Mouse (Mus musculus): ENCODE results near the gene Cuedc2.

The Cuedc2 gene

DNA sequence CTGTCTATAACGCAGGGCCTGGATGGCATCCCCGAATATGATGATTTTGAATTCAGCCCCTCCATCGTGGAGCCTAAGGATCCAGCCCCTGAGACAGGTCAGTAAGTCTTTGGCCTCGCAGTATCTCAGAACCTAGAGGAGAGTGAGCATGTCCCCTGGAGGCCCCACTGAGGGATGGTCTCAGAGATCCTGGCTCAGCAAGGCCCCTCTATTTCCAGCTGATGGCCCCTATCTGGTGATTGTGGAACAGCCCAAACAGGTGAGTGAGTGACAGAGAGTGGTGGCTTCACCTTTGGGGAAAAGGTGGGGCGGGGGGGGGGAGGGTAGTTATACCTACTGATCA, 32.3 kb downstream of the Cuedc2 start:
- DNase-seq, result no peak

DNA sequence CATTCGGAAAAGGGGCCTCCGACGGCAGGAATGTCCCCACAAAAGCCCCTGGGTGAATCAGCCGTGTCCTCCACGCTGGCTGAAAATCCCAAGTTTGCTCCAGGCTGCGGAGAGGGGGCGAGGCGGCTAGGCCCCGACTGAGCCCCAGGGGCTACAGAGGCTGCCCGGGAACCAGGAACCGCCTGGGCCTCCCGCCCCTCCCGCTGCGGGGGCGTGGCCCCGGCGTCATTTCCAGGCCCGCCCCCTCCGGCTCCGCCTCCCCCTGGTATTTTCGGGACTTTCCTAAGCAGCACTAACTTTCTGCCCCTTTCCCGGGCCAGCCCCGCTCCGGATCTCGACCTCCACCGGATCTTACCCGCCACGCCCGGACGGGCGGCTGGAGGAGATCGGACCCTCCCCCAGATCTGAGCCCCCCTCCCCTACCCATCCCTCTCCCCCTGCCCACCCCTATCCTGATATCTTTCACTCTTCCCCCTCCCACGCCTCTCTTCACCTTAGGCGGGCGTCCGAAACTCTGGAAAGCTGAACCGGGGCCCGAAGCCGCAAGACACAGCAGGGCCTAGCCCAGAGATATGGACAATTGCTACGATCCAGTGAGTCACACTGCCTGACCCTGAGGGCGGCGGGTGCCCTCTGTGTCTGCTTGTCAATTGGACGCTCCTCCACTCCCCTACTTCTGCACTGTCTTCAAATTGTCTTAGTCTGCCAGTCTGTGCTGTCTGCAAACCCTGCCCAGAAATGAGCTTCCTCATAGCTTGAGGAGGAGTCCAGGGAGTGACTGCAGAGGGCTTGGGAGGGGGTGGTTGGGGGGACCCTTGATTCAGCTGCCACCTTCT, 32.9 kb downstream of the Cuedc2 start:
- peak; percentile 93 to 94 for DNase-seq

DNA sequence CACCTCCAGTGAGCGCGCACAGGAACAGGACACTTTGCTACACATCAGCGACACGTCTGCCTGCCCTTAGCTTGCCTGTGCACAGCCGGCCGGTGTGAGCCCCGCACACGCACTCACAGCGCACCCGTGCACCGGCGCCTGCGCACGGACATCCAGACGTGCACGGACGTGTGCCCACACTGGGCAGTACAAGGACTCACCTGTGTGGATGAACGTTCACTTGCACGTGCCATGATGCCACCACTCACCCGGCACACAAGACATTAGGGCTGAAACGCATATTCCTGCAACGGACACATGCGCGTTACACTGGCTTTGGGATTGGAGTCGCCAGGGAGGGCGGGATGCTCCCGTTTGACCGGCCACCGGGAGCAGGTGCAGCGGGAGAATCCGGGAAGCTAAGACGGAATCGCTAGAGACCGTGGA, 33.6 kb downstream of the Cuedc2 start:
- DNase-seq, result peak in 1 of 2 experiments; percentile 32

DNA sequence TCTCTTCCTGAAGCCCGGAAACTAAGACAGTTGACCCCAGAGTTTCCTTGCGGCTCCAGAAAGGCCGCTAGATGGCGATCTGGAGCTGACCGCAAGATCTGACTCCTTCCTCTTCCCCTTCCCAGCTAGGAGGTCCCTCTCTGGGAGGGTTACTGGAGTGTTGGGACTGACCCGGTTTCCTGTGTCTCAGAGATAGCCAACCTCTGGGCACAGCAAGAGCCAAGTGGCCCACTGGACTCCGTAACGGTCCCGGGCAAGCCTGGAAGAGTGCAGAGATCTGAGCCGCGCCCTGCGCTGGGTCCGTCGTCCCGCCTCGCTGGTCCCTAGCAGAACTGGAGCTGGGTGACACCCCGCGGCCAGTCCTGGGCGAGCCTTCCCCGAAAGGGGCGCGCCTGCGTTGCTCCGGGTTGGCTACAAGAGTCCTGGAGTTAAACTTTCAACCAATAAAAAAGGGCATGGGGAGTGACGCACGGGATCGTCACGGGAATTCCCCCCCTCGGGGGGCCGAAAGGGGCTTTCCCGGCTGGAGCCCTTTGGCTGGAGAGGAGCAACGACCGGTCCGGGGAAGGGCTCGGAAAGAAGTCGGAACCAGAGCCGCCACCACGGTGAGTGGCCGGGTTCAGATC, 34.2 kb downstream of the Cuedc2 start, which contains the start of gene Nfkb2:
TSS of gene Nfkb2 (plus strand) at position 105 of the 626 bp plus-strand sequence.
- peak; percentile 96 to 98 for DNase-seq

DNA sequence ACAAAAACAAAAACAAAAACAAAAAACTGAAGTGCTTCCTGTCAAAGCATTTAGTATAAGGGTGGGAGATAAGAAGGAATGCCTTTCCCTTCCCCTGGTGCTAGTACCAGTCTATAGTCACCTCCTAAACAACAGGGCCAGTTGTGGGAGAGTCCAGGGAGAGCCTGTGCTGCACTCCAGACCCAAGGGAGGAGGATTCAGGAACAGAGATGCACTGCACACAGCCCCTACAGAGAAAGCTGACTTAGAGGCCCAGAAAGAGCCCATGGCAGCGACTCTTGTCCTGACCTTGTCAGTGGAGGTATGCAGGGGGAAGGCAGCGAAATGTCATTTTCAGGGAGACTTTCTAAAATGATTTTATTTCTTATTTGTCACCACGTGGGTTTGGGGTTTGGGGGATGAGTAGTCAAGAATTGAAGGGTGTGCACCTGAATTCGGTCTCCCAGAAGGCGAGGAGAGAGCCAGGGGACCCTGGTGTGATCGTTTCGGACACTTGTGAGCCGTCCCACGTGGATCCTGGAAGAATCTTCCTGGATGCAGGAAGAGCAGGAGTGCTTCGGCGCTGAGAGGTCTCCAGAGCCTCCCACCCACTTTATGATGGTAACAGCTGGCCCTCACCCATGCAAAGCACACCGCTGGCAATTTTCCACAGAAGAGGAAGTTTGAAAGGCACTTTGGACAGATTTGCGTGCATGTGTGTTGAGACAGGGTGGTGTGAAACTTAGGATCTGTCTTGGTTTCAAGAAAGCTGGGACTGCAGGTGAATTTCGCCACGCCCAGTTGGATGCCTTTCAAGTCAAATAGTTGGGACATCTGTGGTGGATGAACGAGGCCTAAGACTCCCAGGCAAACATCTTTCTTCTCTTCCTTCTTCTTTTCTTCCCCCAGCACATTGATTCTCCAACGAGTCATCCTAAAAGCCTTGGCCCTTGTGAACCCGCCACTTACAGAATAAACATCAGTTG, 35.0 kb downstream of the Cuedc2 start:
- DNase-seq, result no peak

DNA sequence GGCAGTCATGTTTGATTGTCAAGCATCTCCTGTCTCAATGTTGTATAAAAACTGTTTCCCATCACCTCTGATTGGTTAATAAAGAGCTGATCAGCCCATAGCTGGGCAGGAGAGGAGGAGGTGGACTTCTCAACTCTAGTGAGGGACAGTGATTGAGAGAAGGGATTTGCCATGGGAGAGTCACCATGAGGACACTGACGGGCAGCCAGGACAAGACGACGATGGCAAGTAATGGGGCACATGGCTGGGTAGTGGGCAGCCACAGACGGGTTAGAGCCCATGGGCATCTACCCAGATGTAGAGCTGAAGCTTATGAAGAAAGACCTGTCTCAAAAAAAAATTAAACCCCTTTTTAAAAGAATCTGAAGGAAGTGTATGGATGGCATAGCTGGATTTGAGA, 36.0 kb downstream of the Cuedc2 start:
- DNase-seq, result no peak

DNA sequence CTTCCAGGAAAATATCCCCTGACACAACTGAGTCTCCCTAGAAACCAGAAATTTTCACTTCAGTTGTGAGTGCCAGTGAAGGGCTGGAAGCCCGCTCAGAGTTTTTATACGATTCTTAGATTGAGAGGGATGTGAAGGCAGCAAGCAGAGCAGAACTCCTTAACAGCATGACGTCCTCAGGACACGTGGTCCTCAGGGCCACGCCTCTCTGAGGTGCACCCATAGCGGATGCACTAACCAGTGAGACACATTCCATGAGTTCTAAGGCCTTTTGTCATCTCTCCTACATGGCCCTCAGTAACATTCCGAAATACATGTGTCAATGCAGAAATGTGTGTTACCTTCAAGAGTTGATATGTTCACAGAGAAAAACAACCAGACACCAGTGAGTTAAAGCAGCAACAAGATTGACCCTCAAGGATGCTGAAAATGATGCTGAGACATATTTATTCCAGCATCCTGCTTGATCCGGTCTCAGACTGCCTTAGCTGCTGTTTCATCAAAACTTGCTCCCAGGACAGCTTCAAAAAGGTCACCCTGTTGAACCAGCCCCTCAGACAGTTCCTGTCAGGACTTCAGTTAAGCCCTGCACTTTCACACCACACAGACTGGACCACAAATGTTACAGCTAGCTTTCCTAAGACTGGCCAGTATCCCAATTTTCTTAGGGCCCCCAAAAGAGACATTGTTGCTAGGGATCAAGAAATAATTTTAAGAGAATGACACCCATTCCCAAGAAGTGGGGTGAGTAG, 38.0 kb downstream of the Cuedc2 start:
- peak in 1 of 2 experiments; percentile 2 for DNase-seq

DNA sequence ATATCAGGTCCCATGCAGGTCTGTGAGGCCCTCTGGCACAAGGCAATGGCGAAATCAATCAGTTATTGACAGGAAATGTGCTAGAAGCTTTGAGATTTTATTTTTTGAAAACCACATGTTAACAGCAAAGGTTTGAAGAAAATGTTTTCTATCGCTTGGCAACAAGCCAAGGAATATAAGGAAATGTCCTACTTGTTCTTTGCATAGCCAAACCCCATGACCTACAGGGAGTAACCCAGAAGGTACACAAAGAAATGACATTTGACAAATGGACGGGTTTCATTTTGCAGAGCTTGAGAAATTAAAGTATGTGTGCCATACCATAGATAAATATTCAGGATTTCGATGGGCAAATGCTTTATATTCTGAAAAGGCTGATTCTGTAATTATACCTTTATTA, 41.6 kb downstream of the Cuedc2 start:
- peak in 1 of 2 experiments; percentile 0 for DNase-seq

DNA sequence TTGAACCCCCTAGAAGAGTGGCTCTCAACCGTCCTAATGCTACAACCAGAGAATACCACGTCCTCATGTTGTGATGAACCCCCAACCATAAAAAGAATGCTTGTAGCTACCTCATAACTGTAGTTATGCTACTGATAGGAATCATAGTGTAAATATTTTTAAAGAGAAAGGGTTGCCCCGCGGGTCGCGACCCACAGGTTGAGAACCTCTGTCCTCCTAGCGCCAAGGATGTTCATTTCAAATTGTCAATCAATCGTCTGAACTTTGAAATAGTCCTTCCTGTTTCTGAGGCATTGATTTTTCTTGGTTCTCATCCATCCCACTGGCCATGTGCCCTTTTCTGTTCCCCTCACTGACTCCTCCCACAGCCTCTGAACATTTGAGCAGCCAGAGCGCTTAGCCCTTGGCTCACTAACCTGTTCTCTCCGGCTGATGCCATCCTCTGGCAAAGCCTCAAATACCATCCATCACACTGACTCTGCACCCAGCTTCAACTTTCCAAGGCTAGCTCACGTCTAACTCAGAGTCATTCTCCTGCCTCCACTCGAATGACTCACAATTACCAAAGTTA, 47.9 kb downstream of the Cuedc2 start:
- no peak for DNase-seq

DNA sequence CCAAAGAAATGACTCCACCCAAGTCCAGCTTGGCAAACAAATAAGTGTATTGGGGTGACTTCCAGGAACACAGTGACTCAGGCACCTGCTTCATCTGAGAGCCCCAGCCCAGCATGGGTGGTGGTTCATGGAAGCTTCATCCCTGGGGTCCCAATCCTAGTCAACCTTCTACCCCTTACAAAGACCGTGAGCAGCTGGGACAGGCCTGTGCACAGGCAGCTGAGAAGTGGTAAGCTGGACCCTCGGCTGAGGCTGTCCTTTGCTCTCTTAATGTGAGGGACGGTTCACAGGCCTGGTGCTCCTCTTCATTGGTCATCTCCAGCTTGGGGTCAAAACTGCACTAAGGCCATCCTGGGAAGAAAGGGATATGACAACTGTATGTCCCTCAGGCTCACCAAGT, 50.9 kb downstream of the Cuedc2 start:
- DNase-seq, result no peak

DNA sequence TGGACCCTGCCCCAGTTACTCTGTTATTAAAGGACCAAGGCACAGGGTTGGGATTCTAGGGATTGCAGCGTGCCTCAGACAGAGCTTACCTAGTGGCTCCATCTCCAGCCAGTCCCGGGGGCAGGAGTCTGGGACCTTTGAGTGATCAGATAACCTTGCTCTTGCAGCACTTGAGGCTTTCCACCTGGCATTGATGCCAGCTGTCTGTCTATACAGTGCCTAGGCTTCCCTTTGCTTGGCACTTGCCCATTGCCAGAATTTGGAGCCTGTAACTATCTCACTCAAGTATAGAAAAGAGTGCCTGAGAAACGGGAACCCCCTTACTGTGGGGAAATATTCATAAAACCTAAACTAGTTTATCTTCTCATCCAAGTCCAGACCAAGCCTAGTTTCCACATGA, 51.6 kb downstream of the Cuedc2 start:
- no peak for DNase-seq

DNA sequence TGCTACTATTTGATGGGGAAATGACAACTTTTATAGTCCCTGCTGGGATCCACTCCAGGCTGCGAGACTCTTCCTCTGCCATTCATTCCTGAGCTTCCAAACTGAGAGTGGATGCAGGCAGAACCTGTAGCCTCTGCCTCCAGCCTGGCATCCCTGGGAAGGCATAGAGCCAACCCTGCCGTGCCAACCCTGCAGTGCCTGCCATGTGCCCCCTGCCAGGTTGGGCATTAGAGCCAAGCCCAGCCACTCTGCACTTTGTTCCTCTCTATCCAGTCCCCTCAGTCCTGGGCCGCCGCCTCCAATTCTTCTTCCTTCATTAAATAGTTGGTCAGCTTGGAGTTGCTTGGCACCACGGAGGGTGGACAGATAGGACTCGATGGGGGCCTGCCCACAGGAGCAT, 52.5 kb downstream of the Cuedc2 start:
- DNase-seq, result no peak

DNA sequence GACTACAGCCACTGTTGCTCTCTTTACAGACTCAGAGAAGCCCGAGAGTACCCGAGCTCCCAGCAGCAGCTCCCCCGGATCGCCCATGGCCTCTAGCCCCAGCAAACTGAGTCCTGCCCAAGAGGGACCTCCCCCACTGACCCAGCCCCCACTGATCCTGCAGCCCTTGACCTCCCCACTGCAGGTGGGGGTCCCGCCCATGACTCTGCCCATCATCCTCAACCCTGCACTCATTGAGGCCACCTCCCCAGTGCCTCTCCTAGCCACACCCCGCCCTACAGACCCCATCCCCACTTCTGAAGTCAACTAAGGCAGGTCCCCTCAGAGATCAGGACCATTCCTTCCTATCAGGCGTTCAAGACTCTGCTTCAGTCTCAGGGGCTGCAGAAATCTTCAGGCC, 52.9 kb downstream of the Cuedc2 start:
- DNase-seq, result no peak

DNA sequence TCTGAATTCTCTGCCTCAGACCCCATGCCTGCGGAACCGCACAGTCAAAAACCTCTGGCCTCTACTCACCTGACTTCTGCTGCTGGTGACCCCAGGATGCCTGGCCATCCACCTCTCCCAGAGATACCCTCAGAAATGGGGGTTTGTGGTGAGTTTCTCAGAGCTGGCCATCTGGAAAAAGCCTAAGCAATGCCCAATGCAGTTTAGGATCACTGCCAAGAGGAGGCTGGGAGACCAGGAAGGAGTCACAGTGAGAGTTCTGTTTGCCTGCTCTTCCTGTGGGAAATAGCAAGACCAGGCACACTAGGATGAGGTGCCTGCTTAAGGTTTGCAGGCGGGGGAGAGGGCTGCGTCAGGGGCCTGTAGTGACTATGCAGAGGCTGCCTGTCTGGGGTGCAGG, 53.8 kb downstream of the Cuedc2 start:
- no peak for DNase-seq

DNA sequence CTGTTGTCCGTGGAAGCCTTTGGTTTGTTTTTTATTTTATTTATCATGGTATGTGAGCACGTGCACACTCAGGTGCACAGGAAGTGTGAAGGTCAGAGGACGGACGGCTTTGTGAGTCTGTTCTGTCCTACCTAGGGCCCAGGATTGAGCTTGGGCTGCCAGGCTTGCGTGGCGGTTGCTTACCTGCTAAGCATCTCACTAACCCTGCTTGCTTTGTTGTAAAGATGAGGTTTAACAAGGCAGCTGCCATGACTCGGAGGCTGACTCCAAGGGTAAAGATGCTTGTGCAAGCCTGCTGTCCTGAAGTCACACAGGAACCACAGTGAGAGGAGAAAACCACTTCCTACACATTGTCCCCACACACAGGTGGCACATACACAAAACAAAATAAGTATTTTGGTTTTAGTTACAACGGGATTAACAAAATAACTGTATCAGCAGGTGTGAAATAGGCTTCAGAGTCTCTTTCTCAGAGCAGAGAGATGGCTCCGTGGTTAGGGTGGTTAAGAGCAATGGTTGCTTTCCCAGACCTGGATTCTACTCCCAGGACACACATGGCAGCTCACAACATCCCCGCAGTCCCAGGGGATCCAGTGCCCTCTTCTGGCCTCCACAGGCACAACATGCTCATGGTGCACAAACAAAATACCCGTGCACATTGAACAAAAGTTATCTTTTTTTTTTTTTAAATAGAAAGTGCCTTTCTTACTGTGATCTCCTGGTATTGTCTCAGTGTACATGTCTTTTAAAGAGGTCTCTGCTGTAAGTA, 56.2 kb downstream of the Cuedc2 start:
- no peak for DNase-seq
